Mouse (Mus musculus): ENCODE data around the gene Sorl1.

GRCm38 (mm10) chr9:42062269-42062668, 61.8 kb downstream of the Sorl1 start:
- no peak for TF ChIP-seq CTCF (IDR thresholded peaks at IDR 0.05; ENCODE audit: low read depth, low read length)
- TF ChIP-seq POLR2A (IDR thresholded peaks at IDR 0.05; ENCODE audit: borderline replicate concordance, low read depth, low read length), result no peak

Measured in bone marrow macrophage, adult 2 months (primary cell).